Mouse (Mus musculus): ENCODE measurements around the gene 2210011C24Rik. TPM values are rescaled to one million over a fixed set of nuclear protein-coding genes. Genes with fewer than 3 reads are reported as not detected.
"Not testable (repeated sequence)": the region's sequence is repeated elsewhere in the genome, so short reads cannot be mapped to it uniquely, and the experiment has no call there.

The 2210011C24Rik gene
- polyA plus RNA-seq, 1 experiment from 2014 or later, result 0.11 TPM

GRCm38 (mm10) chr8:84012499-84013165 is 661 bp upstream of the 2210011C24Rik start:
- Histone ChIP-seq H3K4me2 (peak overlapping the region; percentile 97), H3K9ac (ENCODE audit: low read depth, low read length) (no peak overlapping the region), H3K4me1 (ENCODE audit: control insufficient read depth, insufficient read depth, low read length) (peaks cover 19% of the 10 kb centered on the region), H3K9me3 (replicated peaks; ENCODE audit: control insufficient read depth, low read length) (no peaks in the 10 kb centered on the region), H3K27me3 (ENCODE audit: control insufficient read depth, insufficient read depth, low read length) (peaks cover 42% of the 10 kb centered on the region), H3K4me3 (ENCODE audit: low read depth, low read length) (peak overlapping the region; percentile 53), H3K27ac (ENCODE audit: low read depth, low read length) (no peak overlapping the region), H3K36me3 (ENCODE audit: control insufficient read depth, insufficient read depth, low read length) (no peaks in the 10 kb centered on the region)
- 11% methylated on average over 35 of the region's 35 CpGs for WGBS (ENCODE audit: insufficient replicate concordance)
- ATAC-seq (replicated peaks; ENCODE audit: insufficient number of reproducible peaks, low FRiP score, low TSS enrichment), result 0 out of 2 replicates have a peak, but pooled peaks have one; percentile 36

GRCm38 (mm10) chr8:84010625-84011611 is 1.1 kb downstream of the 2210011C24Rik start:
- no peaks in the 10 kb centered on the region for H3K36me3 ChIP-seq (ENCODE audit: control insufficient read depth, insufficient read depth, low read length)
- H3K4me3 ChIP-seq (ENCODE audit: low read depth, low read length), result peak overlapping the region; percentile 53
- ATAC-seq (replicated peaks; ENCODE audit: insufficient number of reproducible peaks, low FRiP score, low TSS enrichment), result no peak
- whole genome bisulfite sequencing (ENCODE audit: insufficient replicate concordance), result 2% methylated on average over 78 of the region's 83 CpGs
- no peaks in the 10 kb centered on the region for H3K9me3 ChIP-seq (replicated peaks; ENCODE audit: control insufficient read depth, low read length)
- H3K4me2 ChIP-seq, result peak overlapping the region; percentile 97
- H3K4me1 ChIP-seq (ENCODE audit: control insufficient read depth, insufficient read depth, low read length), result peaks cover 19% of the 10 kb centered on the region
- peak overlapping the region; percentile 59 for H3K9ac ChIP-seq (ENCODE audit: low read depth, low read length)
- H3K27me3 ChIP-seq (ENCODE audit: control insufficient read depth, insufficient read depth, low read length), result peaks cover 40% of the 10 kb centered on the region
- H3K27ac ChIP-seq (ENCODE audit: low read depth, low read length), result no peak overlapping the region

- H3K9me3 ChIP-seq (replicated peaks; ENCODE audit: control insufficient read depth, low read length), result no peaks in the 10 kb centered on the region
- no peak overlapping the region for H3K4me3 ChIP-seq (ENCODE audit: low read depth, low read length)
- ATAC-seq (replicated peaks; ENCODE audit: insufficient number of reproducible peaks, low FRiP score, low TSS enrichment), result no peak
- H3K27ac ChIP-seq (ENCODE audit: low read depth, low read length), result no peak overlapping the region
- no peak overlapping the region for H3K9ac ChIP-seq (ENCODE audit: low read depth, low read length)
- peaks cover 19% of the 10 kb centered on the region for H3K4me1 ChIP-seq (ENCODE audit: control insufficient read depth, insufficient read depth, low read length)
- H3K4me2 ChIP-seq, result peak overlapping the region; percentile 29; the same call in 1 of the 2 replicates
- 1% methylated on average over 11 of the region's 11 CpGs for WGBS (ENCODE audit: insufficient replicate concordance)
- peaks cover 40% of the 10 kb centered on the region for H3K27me3 ChIP-seq (ENCODE audit: control insufficient read depth, insufficient read depth, low read length)
- H3K36me3 ChIP-seq (ENCODE audit: control insufficient read depth, insufficient read depth, low read length), result no peaks in the 10 kb centered on the region
Observed at GRCm38 (mm10) chr8:84009876-84010275, 2.1 kb downstream of the 2210011C24Rik start.

- 29% methylated on average over 7 of the region's 7 CpGs for WGBS (ENCODE audit: insufficient replicate concordance)
- Histone ChIP-seq H3K9me3 (replicated peaks; ENCODE audit: control insufficient read depth, low read length) (no peaks in the 10 kb centered on the region), H3K9ac (ENCODE audit: low read depth, low read length) (no peak overlapping the region), H3K4me2 (no peak overlapping the region), H3K27ac (ENCODE audit: low read depth, low read length) (no peak overlapping the region), H3K4me1 (ENCODE audit: control insufficient read depth, insufficient read depth, low read length) (peaks cover 23% of the 10 kb centered on the region), H3K27me3 (ENCODE audit: control insufficient read depth, insufficient read depth, low read length) (peaks cover 38% of the 10 kb centered on the region), H3K4me3 (ENCODE audit: low read depth, low read length) (no peak overlapping the region), H3K36me3 (ENCODE audit: control insufficient read depth, insufficient read depth, low read length) (no peaks in the 10 kb centered on the region)
- no peak for ATAC-seq (replicated peaks; ENCODE audit: insufficient number of reproducible peaks, low FRiP score, low TSS enrichment)
Observed at GRCm38 (mm10) chr8:84008362-84008761, 3.6 kb downstream of the 2210011C24Rik start.

GRCm38 (mm10) chr8:84005502-84005901 is 6.5 kb downstream of the 2210011C24Rik start:
- H3K4me3 ChIP-seq (ENCODE audit: low read depth, low read length); H3K27ac ChIP-seq (ENCODE audit: low read depth, low read length); ATAC-seq (replicated peaks; ENCODE audit: insufficient number of reproducible peaks, low FRiP score, low TSS enrichment); H3K36me3 ChIP-seq (ENCODE audit: control insufficient read depth, insufficient read depth, low read length); H3K9me3 ChIP-seq (replicated peaks; ENCODE audit: control insufficient read depth, low read length); H3K9ac ChIP-seq (ENCODE audit: low read depth, low read length); H3K4me2 ChIP-seq: not testable (repeated sequence)
- Histone ChIP-seq H3K4me1 (ENCODE audit: control insufficient read depth, insufficient read depth, low read length) (peaks cover 10% of the 10 kb centered on the region), H3K27me3 (ENCODE audit: control insufficient read depth, insufficient read depth, low read length) (peaks cover 16% of the 10 kb centered on the region)
- WGBS (ENCODE audit: insufficient replicate concordance), result 89% methylated on average over 7 of the region's 7 CpGs

GRCm38 (mm10) chr8:84004533-84005201 is 7.3 kb downstream of the 2210011C24Rik start:
- WGBS (ENCODE audit: insufficient replicate concordance), result 2% methylated on average over 30 of the region's 30 CpGs
- peak; percentile 77 for ATAC-seq (replicated peaks; ENCODE audit: insufficient number of reproducible peaks, low FRiP score, low TSS enrichment)
- peak overlapping the region; percentile 81 for H3K9ac ChIP-seq (ENCODE audit: low read depth, low read length)
- H3K9me3 ChIP-seq (replicated peaks; ENCODE audit: control insufficient read depth, low read length), result no peaks in the 10 kb centered on the region
- peak overlapping the region; percentile 66 for H3K4me3 ChIP-seq (ENCODE audit: low read depth, low read length)
- H3K27me3 ChIP-seq (ENCODE audit: control insufficient read depth, insufficient read depth, low read length), result peaks cover 10% of the 10 kb centered on the region
- H3K27ac ChIP-seq (ENCODE audit: low read depth, low read length), result peak overlapping the region; percentile 72
- peaks cover 10% of the 10 kb centered on the region for H3K4me1 ChIP-seq (ENCODE audit: control insufficient read depth, insufficient read depth, low read length)
- no peaks in the 10 kb centered on the region for H3K36me3 ChIP-seq (ENCODE audit: control insufficient read depth, insufficient read depth, low read length)
- H3K4me2 ChIP-seq, result peak overlapping the region; percentile 89

- H3K36me3 ChIP-seq (ENCODE audit: control insufficient read depth, insufficient read depth, low read length), result no peaks in the 10 kb centered on the region
- no peak for ATAC-seq (replicated peaks; ENCODE audit: insufficient number of reproducible peaks, low FRiP score, low TSS enrichment)
- WGBS (ENCODE audit: insufficient replicate concordance), result 78% methylated on average over 6 of the region's 6 CpGs
- H3K27ac ChIP-seq (ENCODE audit: low read depth, low read length), result no peak overlapping the region
- peaks cover 10% of the 10 kb centered on the region for H3K27me3 ChIP-seq (ENCODE audit: control insufficient read depth, insufficient read depth, low read length)
- no peaks in the 10 kb centered on the region for H3K9me3 ChIP-seq (replicated peaks; ENCODE audit: control insufficient read depth, low read length)
- H3K4me2 ChIP-seq, result peak overlapping the region; percentile 89
- peak overlapping the region; percentile 81 for H3K9ac ChIP-seq (ENCODE audit: low read depth, low read length)
- H3K4me1 ChIP-seq (ENCODE audit: control insufficient read depth, insufficient read depth, low read length), result peaks cover 20% of the 10 kb centered on the region
- peak overlapping the region; percentile 66 for H3K4me3 ChIP-seq (ENCODE audit: low read depth, low read length)
Observed at GRCm38 (mm10) chr8:84003612-84004246, 8.2 kb downstream of the 2210011C24Rik start.
